Mouse (Mus musculus): ENCODE measurements at regions not wholly inside any gene's neighbourhood (a gene's known extent, or its start where the extent isn't known, plus 50 kb on each side); places are given as distances from the start of the nearest gene placed in this dataset.

- no peak for TF ChIP-seq MXI1 (IDR thresholded peaks at IDR 0.05; ENCODE audit: low read depth, low read length)
- TF ChIP-seq USF2 (IDR thresholded peaks at IDR 0.05; ENCODE audit: borderline replicate concordance in 1 of 2, insufficient read depth in 1 of 2, low read depth in 1 of 2, low read length in 2 of 2): no peak
- TF ChIP-seq TAL1 (IDR thresholded peaks at IDR 0.05; ENCODE audit: low read length): no peak
- TF ChIP-seq ZNF384 (IDR thresholded peaks at IDR 0.05; ENCODE audit: low read depth, low read length): no peak
- TF ChIP-seq GATA1 (IDR thresholded peaks at IDR 0.05; ENCODE audit: low read depth, low read length): no peak
- no peak for TF ChIP-seq POLR2A (IDR thresholded peaks at IDR 0.05; ENCODE audit: control insufficient read depth in 1 of 2, insufficient read depth in 1 of 2, low read depth in 1 of 2, low read length in 2 of 2, poor library complexity in 1 of 2)
- TF ChIP-seq EP300 (IDR thresholded peaks at IDR 0.05; ENCODE audit: low read depth in 1 of 2, low read length in 2 of 2): no peak
- TF ChIP-seq RCOR1 (IDR thresholded peaks at IDR 0.05; ENCODE audit: low read depth, low read length): no peak
- TF ChIP-seq CTCF (IDR thresholded peaks at IDR 0.05 in 2 of 3, conservative IDR thresholded peaks at IDR 0.05 in 1 of 3; ENCODE audit: control insufficient read depth in 1 of 3, insufficient read depth in 1 of 3, low read depth in 2 of 3, low read length in 3 of 3, poor library complexity in 1 of 3, severe bottlenecking in 1 of 3): no peak
Observed at GRCm38 (mm10) chr17:45910245-45910644, 121.9 kb downstream of the Vegfa start.
